Mouse (Mus musculus): ENCODE results near the gene Slc26a8. TPM values are rescaled to one million over a fixed set of nuclear protein-coding genes. Genes with fewer than 3 reads are reported as not detected.
"Not testable (repeated sequence)": the region's sequence is repeated elsewhere in the genome, so short reads cannot be mapped to it uniquely, and the experiment has no call there.

The Slc26a8 gene
- polyA plus RNA-seq (2016; fragmentation: Nextera tagmentation; extraction: Ambion mirVana) = 0.49 TPM in 1 of 2 replicates, not detected in the other

DNA sequence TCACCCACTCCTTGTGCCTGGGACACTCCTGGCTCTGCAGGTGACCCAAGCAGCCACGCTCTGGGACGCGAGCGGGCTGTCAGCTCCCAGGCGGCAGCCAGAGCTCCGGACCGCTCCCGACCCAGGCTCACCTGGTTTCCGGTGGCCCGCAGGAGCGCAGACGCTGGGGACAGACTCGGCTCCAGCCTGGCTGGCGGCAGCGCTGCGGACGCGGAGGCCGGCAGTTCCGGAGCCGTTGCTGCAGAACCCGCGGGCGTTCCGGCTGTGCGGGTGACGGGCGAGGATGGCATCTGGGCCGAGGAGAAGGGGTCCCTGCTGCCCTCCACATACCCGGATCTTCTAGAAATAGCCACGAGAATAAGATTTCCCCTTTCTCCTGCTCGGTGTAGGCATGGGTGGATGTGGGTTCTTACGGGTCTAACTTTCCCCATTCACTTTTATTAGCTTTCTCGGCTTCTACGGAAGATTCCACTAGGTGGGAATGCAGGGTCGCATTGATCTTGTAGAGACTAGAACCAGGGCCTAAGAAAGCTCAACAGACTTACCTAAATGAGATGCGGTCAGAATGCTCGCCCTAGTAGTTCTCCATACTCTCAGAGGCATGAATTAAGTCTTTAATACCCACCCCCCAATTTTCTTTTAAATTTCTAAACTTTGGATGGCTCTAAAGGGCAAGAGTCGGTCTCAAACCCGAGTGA is at the start of gene Slc26a8:
Gene Slc26a8 (minus strand): TSS at position 648 of the 698 bp plus-strand sequence.
- 8% methylated on average over 40 of the region's 40 CpGs for WGBS
- peak; percentile 65 for DNase-seq (ENCODE audit: low spot score)
- Histone ChIP-seq H3K9me3 (replicated peaks) (no peaks in the 10 kb centered on the region), H3K4me3 (peak within 1 kb of the TSS; percentile 93), H3K27ac (peak within 1 kb of the TSS; percentile 95), H3K36me3 (peaks cover 3% of the 10 kb centered on the region; the same call in 1 of the 2 replicates), H3K27me3 (ENCODE audit: low read depth, poor library complexity, severe bottlenecking) (peaks cover 17% of the 10 kb centered on the region), H3K4me1 (peaks cover 42% of the 10 kb centered on the region)

DNA sequence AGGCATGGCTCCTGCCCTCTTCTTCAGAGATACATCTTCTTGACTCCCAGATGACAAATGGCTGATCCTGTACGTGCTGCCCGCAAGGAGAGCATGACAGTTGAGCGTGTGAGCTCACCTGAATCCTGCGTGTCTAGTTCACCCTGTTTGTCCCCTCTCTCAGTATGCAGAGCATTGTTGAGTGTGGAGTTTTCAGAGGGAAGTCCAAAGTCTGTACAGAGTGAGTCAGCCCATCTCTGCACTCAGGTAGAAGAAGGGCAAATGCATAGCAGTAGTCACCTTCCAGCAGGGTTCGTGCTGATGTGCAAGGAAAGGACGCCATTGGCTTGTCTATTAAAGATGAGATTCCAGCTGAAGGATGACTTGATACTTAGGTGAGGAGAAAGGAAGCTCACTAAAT is 49.2 kb upstream of the Slc26a8 start:
- no peak overlapping the region for H3K27ac ChIP-seq
- WGBS = 97% methylated on average over 6 of the region's 6 CpGs
- H3K27me3 ChIP-seq (ENCODE audit: low read depth, poor library complexity, severe bottlenecking) = no peaks in the 10 kb centered on the region
- no peaks in the 10 kb centered on the region for H3K4me1 ChIP-seq
- DNase-seq (ENCODE audit: low spot score) = no peak
- H3K9me3 ChIP-seq (replicated peaks) = no peaks in the 10 kb centered on the region
- H3K4me3 ChIP-seq = no peak overlapping the region
- H3K36me3 ChIP-seq = peaks cover 90% of the 10 kb centered on the region

DNA sequence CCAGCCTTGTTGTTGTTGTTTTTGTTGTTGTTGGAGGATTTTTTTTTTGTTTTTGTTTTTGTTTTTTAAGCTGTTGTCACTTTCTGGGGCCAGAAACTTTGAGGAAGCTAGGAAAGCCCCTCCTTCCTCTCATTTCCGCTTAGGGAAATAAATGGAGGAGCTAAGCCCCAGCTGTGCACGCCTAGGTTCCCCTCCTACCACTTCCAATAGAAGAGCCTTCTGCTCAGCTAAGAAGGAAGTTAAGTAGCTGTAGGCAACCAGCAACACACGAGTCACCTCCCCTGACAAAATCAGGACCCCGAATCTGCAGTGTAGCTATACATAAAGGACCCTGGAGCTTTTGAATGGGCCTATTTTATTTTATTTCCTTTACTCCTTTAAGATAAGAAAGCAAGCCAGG is 47.9 kb upstream of the Slc26a8 start:
- Histone ChIP-seq H3K36me3 (peaks cover 82% of the 10 kb centered on the region), H3K27me3 (ENCODE audit: low read depth, poor library complexity, severe bottlenecking) (no peaks in the 10 kb centered on the region), H3K4me3 (no peak overlapping the region), H3K27ac (no peak overlapping the region), H3K4me1 (no peaks in the 10 kb centered on the region), H3K9me3 (replicated peaks) (no peaks in the 10 kb centered on the region)
- DNase-seq (ENCODE audit: low spot score) = no peak
- 88% methylated on average over 4 of the region's 4 CpGs for WGBS

DNA sequence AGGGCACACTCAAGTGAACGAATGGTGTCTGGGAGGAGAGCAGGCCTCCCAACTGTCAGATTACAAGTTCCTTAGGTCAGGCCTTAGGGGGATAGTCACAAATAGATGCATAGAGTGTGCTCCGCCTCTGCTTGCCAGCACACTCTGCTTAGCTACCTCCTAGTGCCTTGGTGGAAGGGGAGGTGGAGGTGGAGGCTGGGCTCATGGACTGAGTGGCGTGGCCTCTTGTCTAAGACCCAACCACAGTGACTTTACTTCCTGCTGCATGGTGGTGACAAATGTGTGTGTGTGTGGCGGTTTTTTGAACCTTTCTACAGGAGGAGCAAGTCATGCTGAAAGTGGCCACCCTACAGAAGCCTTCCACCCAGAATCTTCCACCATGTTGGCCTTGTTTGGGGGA is 46.5 kb upstream of the Slc26a8 start:
- Histone ChIP-seq H3K4me3 (no peak overlapping the region), H3K36me3 (peaks cover 82% of the 10 kb centered on the region), H3K27ac (no peak overlapping the region), H3K9me3 (replicated peaks) (no peaks in the 10 kb centered on the region), H3K27me3 (ENCODE audit: low read depth, poor library complexity, severe bottlenecking) (no peaks in the 10 kb centered on the region), H3K4me1 (no peaks in the 10 kb centered on the region)
- WGBS = 83% methylated on average over 4 of the region's 4 CpGs
- no peak for DNase-seq (ENCODE audit: low spot score)

- Histone ChIP-seq H3K36me3 (peaks cover 82% of the 10 kb centered on the region), H3K9me3 (replicated peaks) (no peaks in the 10 kb centered on the region)
- WGBS = 95% methylated on average over 6 of the region's 6 CpGs
These were observed 45.5 kb upstream of the Slc26a8 start for GRCm38 (mm10) chr17:28735317-28736105.

GRCm38 (mm10) chr17:28727511-28727910 is 37.5 kb upstream of the Slc26a8 start:
- H3K4me3 ChIP-seq; DNase-seq (ENCODE audit: low spot score); H3K27me3 ChIP-seq (ENCODE audit: low read depth, poor library complexity, severe bottlenecking); H3K4me1 ChIP-seq; H3K27ac ChIP-seq; H3K9me3 ChIP-seq (replicated peaks): not testable (repeated sequence)
- WGBS = 94% methylated on average over 11 of the region's 11 CpGs
- H3K36me3 ChIP-seq = peaks cover 97% of the 10 kb centered on the region

More at GRCm38 (mm10) chr17:28735317-28736105, 45.5 kb upstream of the Slc26a8 start:
- Histone ChIP-seq H3K4me3 (no peak overlapping the region), H3K27me3 (ENCODE audit: low read depth, poor library complexity, severe bottlenecking) (no peaks in the 10 kb centered on the region), H3K4me1 (no peaks in the 10 kb centered on the region), H3K27ac (no peak overlapping the region)
- DNase-seq (ENCODE audit: low spot score) = no peak

DNA sequence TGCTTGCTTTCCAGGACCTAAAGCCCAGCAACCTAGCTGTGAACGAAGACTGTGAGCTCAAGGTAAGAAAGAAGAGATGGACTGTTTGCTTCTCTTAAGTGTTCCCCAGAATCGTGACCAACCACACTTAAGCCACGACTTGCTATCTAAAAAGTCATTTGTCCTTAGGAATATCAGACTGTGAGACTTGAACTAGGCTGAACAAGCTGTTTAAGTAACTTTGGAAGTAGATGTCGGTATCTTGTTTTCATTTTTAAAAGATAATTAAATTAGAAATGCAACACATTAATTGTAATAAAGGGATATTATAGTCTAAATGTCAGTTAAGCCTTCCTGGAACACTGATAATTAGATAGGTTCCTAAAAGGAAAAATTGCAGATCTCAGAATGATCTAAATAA is 35.8 kb upstream of the Slc26a8 start, which contains the start of gene AC170998.1:
Gene AC170998.1 (plus strand): TSS at position 301 of the 400 bp plus-strand sequence.
- H3K4me3 ChIP-seq = no peak within 1 kb of the TSS
- H3K4me1 ChIP-seq = no peaks in the 10 kb centered on the region
- no peaks in the 10 kb centered on the region for H3K9me3 ChIP-seq (replicated peaks)
- H3K36me3 ChIP-seq = peaks cover 98% of the 10 kb centered on the region
- no peak within 1 kb of the TSS for H3K27ac ChIP-seq
- no peak for DNase-seq (ENCODE audit: low spot score)
- H3K27me3 ChIP-seq (ENCODE audit: low read depth, poor library complexity, severe bottlenecking) = no peaks in the 10 kb centered on the region
- WGBS = 94% methylated on average over 4 of the region's 4 CpGs

- no peak overlapping the region for H3K27ac ChIP-seq
- whole genome bisulfite sequencing = 63% methylated on average over 3 of the region's 3 CpGs
- DNase-seq (ENCODE audit: low spot score) = no peak
- no peaks in the 10 kb centered on the region for H3K9me3 ChIP-seq (replicated peaks)
- H3K27me3 ChIP-seq (ENCODE audit: low read depth, poor library complexity, severe bottlenecking) = no peaks in the 10 kb centered on the region
- H3K4me1 ChIP-seq = peaks cover 10% of the 10 kb centered on the region
- H3K4me3 ChIP-seq = no peak overlapping the region
- H3K36me3 ChIP-seq = peaks cover 86% of the 10 kb centered on the region
These were observed 27.5 kb upstream of the Slc26a8 start for GRCm38 (mm10) chr17:28717535-28717934.

DNA sequence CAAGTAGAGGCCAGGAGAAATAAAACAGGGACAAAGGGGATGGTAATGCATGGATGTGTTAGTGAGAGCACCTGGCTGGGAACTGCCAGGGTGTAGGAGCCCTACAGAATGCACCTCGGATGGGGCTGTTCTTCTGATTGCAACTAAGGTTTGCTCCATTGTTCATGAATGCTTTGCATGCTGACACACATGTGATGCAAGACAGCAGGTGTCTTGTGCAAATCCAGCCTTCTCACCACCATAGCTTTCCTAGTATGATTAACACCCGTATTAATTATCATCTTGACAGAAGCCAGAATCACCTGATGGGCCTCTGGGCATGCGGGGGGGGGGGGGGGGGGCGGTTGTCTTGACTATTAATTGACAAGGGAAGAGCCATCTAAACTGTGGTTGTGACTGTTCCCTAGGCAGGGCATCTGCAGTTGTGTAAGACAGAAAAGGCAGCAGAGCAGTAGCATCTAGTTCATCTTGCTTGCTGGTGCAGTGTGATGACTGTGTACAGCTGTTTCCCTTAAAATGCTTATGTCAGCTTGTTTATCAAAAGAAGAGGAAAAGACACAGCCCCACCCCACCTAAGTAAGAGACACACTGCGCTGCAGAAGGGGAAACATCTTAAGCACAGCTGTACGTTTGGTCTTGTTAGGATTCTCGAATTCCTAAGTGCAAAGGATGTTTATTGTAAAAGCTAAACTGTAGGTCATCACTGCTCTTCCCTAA is 26.0 kb upstream of the Slc26a8 start:
- DNase-seq (ENCODE audit: low spot score) = no peak
- Histone ChIP-seq H3K27me3 (ENCODE audit: low read depth, poor library complexity, severe bottlenecking) (no peaks in the 10 kb centered on the region), H3K4me1 (peaks cover 10% of the 10 kb centered on the region), H3K4me3 (no peak overlapping the region), H3K36me3 (peaks cover 71% of the 10 kb centered on the region), H3K9me3 (replicated peaks) (no peaks in the 10 kb centered on the region), H3K27ac (no peak overlapping the region)
- WGBS = 78% methylated on average over 7 of the region's 7 CpGs

DNA sequence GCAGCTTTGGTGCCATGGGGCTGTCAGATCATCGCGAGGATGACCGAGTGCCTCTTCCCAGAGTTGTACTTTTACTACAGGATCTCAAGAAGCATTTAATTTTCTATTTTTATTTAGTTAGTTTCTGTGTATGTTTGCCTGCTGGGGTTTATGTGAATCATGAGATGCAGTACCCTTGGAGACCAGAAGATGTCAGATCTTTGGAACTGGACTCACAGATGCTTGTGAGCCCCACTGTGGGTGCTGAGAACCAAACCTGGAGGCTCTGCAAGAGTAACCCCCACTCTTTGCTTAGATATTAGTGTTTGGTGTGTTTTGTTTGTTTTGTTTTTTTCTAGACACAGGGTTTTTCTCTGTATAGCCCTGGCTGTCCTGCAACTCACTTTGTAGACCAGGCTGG is 24.0 kb upstream of the Slc26a8 start:
- DNase-seq (ENCODE audit: low spot score) = no peak
- H3K4me3 ChIP-seq = no peak overlapping the region
- H3K27ac ChIP-seq = no peak overlapping the region
- H3K4me1 ChIP-seq = peaks cover 15% of the 10 kb centered on the region
- WGBS = 94% methylated on average over 3 of the region's 3 CpGs
- H3K36me3 ChIP-seq = peaks cover 53% of the 10 kb centered on the region
- no peaks in the 10 kb centered on the region for H3K9me3 ChIP-seq (replicated peaks)
- H3K27me3 ChIP-seq (ENCODE audit: low read depth, poor library complexity, severe bottlenecking) = no peaks in the 10 kb centered on the region

DNA sequence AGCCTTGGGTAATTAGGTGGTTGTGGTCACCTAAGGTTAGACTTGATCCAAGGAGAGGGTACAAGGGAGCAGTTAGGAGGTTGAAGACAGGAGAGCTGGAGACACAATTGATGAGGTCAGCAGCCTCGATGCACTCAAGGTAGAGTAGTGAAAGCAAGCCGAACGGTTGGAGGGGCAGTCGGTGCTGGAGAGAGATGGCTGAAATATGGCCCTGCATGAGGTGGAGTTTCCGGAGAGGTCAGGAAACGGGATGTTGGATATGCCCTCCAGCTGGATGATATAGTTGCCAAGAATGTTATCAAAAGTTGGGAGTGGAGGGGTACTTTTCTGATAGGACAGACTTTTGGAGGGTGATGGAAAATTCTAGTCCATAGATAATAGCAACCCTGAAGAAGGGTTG is 22.3 kb upstream of the Slc26a8 start:
- WGBS = 90% methylated on average over 6 of the region's 6 CpGs
- H3K36me3 ChIP-seq = peaks cover 40% of the 10 kb centered on the region
- no peak for DNase-seq (ENCODE audit: low spot score)
- H3K27me3 ChIP-seq (ENCODE audit: low read depth, poor library complexity, severe bottlenecking) = no peaks in the 10 kb centered on the region
- no peak overlapping the region for H3K27ac ChIP-seq
- no peak overlapping the region for H3K4me3 ChIP-seq
- peaks cover 13% of the 10 kb centered on the region for H3K4me1 ChIP-seq
- H3K9me3 ChIP-seq (replicated peaks) = no peaks in the 10 kb centered on the region

DNA sequence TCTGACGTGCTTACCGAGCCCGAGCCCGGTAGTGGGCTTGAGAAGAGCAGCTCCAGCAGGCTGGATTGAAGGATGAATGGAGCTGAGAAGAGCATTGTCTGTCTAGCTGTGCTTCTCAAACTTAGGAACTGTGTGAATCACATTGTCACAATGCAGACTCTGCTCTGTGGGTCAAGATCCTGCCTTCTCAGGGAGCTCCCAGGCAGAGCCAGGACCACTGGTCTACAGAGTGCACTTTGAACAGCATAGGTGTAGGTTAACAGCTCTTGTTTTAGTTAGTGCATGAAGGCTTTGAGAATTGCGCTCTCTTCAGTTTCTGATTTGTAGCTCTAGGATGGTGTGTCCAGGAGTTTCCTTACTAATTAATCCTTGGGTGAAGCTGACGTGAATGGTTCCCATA is 21.2 kb upstream of the Slc26a8 start:
- H3K27me3 ChIP-seq (ENCODE audit: low read depth, poor library complexity, severe bottlenecking) = no peaks in the 10 kb centered on the region
- peaks cover 13% of the 10 kb centered on the region for H3K4me1 ChIP-seq
- peaks cover 30% of the 10 kb centered on the region for H3K36me3 ChIP-seq
- H3K27ac ChIP-seq = no peak overlapping the region
- no peak for DNase-seq (ENCODE audit: low spot score)
- WGBS = 94% methylated on average over 6 of the region's 6 CpGs
- H3K9me3 ChIP-seq (replicated peaks) = no peaks in the 10 kb centered on the region
- no peak overlapping the region for H3K4me3 ChIP-seq

GRCm38 (mm10) chr17:28710291-28710688 is 20.3 kb upstream of the Slc26a8 start:
- no peak overlapping the region for H3K4me3 ChIP-seq
- H3K9me3 ChIP-seq (replicated peaks) = no peaks in the 10 kb centered on the region
- peaks cover 26% of the 10 kb centered on the region for H3K36me3 ChIP-seq
- no peak for DNase-seq (ENCODE audit: low spot score)
- H3K27me3 ChIP-seq (ENCODE audit: low read depth, poor library complexity, severe bottlenecking) = no peaks in the 10 kb centered on the region
- 94% methylated on average over 8 of the region's 8 CpGs for WGBS
- H3K27ac ChIP-seq = no peak overlapping the region
- H3K4me1 ChIP-seq = peaks cover 13% of the 10 kb centered on the region
